Mouse (Mus musculus): ENCODE data around the gene BC034090.

The BC034090 gene

DNA sequence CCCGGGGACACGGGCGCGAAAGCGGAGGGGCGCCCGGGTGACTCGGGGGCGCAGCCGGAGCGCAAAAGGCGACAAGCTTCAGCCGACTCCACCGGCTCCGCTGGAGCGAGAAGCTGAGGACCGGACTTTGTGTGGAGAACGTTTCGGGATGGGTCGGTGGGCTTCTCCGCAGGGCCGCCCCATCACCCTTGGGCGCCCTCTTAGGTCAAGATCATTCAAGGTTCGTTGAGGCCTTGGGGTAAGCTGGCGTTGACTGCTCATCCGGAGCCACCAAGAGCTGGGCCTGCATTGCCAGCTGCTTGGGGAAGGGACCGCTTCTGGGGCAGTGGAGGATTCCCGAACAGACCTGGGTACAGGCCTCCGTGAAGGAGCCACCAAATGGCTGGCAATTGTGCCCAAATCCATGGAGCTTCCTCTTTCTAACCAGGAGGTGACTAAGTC, 547 bp upstream of the BC034090 start:
- in situ Hi-C loops (cut with MboI; ENCODE audit: low sequenced_read_pairs): no loop called here

DNA sequence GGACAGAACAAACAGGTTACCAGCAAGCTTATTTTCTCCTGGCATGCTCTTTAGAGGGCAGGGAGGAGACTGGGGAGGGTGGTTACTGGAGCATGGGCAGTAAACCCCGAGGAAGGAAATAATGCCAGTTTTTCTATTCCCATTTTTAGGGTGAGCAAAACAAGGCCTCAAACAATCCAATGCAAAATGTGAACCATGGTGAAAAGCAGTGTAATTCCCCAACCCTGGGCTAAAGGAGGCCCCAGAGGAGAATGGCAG, 1.8 kb downstream of the BC034090 start:
- in situ Hi-C loops (cut with MboI; ENCODE audit: low sequenced_read_pairs): no loop called here

DNA sequence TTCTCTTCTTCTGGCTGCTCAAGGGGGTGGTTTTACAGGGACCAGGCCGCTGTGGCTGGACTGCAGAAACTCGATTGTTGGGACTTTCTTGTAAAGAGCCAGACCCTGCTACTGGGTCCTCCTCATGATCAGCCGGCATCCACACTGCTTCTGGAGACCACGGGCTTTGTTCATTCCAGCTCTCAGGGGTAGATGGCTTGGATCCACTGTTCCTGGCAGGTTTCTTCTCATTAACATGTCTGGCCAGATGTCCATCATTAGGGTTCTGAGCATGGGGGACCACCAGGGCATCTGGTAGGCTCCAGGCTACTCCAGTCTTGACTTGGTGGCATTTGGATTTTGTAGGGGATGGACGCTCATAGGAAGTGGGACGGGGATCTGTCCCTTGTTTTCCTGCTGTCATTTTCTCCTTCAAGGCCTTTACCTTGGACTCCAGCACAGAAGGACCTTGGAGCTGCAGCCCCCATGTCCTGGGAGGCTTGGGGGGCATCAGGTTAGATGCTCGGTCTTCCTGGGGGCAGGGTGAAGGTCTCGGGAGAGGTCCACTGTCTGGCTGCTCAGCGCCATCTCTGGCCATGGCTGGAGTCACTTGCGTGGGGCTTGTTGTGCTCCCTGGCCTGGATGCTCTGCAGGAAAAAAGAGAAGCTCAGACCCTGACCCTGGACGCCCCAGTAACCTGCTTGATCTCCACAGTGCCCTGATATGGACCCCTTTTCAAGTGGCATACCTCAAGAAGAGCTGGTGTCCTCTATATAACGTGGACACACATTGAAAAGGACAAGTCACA, 2.4 kb downstream of the BC034090 start:
- in situ Hi-C loops (cut with MboI; ENCODE audit: low sequenced_read_pairs): no loop called here

DNA sequence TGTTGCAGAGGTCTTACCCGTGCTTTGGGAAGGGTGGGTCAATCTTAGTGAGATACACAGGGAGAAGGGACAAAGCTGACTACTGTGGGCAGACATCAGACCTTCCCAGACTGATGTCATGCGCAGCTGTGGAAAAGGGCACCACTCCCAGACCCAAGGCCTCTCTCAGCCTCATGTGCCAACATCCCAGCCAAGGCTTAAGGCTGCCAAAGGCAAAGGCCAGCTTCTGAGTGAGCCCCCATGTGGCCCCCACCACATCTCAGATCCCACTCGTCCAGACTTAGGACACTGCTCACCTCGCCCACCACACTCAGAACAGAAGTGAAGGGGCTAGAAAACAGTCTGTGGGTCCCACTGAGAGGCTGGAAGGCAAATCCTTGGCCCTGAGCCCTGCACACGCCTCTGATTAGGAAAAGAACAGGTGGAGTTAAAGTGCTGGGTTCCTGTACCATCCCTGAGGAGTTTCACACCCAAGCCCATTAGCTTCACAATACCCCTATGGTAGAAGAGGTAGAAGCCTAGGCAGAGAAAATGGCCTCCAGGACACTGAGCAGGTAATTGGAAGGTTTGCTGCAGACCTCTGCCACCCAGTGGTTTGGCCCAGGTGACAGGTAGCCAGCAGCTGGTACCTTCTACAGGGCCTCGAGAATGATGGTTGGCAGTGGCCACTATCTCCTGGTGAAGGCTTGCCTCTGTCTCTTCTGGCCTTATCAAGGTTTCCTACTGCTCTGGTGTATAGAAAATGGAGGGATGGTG, 4.1 kb downstream of the BC034090 start:
- in situ Hi-C loops (cut with MboI; ENCODE audit: low sequenced_read_pairs): no loop called here

DNA sequence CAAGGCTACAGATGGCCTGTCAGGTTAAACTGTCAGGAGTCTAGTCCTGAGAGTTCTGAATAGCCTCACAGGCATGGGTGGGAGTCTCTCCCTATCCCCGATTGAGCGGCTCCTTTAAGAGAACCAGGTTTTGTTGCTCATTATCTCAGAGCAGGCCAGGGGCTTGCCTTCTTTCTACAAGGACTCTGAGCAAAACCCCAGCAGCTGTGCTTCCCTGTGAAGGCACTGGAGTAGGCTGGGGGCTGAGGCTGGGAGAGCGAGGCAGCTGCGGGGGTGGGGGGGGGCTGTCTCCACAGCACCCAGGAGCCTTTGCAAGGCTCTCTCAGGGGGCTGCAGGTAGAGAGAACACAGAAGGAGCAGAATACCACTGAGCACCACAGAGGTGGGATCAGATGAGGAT, 5.1 kb downstream of the BC034090 start:
- in situ Hi-C loops (cut with MboI; ENCODE audit: low sequenced_read_pairs): no loop called here

DNA sequence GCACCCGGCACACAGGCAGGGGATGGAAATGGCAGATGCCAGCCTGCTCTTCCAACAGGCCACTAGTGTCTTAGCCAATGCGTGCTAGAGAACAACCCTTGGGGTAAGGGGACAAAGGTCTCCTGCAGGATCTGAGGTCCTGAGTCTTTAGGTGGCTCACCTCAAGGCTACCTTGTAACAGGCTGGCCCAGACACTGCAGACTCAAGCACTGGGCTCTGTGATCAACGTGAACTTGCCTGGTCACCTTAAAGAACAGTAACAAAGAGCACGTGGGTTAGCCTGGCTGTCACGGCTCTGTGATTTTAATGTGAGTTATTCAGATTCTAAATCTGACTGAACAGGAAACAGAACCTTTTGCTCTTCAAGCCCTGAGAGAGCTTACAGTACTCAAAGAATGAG, 6.1 kb downstream of the BC034090 start:
- in situ Hi-C loops (cut with MboI; ENCODE audit: low sequenced_read_pairs): no loop called here

DNA sequence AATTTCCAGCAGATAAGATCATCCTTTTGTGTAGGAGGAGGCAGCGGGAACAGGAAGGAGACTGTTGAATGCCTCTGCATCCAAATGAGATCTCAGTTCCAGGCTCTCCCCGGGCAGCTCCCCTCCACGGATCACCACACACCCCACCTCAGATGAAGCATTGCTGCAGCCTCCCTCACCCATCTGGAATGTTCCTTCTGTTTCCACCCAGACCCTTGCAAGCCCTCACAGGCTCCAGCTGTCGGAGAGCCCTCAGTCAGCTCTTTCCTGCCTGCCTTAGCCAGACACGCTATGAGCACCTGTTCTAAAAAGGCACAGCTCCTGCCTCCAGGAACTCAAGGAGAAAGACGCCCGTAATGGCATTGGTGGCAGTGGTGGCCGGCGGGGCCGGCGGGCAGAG, 6.9 kb downstream of the BC034090 start:
- in situ Hi-C loops (cut with MboI; ENCODE audit: low sequenced_read_pairs): no loop called here

DNA sequence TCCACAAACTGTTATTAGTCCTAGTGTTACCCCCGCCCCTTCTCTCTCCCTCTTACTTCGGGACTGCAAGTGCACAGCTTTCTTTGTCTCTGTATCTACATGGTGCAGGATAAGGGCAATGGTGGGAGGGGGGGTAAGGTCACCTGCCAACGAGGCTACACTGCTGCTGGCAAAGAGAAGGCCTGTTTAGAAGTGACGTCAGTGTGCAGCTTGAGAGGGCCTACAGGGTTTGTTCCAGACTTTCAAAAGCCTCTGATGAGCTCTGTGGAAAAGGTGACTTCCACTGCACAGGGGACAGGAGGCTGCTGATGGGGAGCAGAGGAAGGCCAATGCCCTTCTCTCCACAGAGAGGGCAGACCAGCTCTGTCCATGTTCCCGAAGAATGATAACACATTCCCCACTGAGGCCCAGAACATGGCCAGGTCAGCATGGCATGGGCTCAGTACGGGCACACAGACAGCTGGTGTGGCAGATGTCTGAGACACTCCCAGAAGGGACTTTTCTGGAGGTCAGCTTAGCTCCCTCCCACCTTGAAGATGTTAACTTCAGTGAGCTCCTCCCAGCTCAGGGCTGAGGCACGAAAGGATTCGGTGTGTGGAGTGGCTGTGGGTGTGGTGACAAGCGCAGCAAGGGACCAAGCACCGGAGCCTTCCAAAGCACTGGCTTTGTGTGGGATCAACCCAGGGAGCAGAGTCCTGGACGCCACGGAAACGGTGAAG, 7.8 kb downstream of the BC034090 start:
- in situ Hi-C loops (cut with MboI; ENCODE audit: low sequenced_read_pairs): no loop called here

DNA sequence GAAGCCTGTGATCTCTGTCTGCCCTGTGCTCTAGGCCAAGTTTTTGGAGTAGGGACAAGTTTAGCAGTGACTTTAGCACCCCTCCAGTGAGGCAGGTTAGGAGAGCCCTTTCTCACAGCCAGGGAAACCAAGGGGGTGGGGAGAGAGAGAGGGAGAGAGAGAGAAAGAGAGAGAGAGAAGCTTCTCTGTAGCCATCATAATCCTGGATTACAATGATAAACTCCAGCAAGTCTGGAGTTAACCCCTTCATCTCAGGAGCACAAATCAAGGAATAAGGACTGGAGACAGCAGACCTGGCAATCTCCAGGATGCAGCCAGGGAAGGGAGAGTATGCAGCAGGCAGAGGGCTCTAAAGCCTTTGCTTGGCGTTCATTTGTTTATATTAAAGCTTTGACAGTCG, 8.6 kb downstream of the BC034090 start:
- in situ Hi-C loops (cut with MboI; ENCODE audit: low sequenced_read_pairs): no loop called here

DNA sequence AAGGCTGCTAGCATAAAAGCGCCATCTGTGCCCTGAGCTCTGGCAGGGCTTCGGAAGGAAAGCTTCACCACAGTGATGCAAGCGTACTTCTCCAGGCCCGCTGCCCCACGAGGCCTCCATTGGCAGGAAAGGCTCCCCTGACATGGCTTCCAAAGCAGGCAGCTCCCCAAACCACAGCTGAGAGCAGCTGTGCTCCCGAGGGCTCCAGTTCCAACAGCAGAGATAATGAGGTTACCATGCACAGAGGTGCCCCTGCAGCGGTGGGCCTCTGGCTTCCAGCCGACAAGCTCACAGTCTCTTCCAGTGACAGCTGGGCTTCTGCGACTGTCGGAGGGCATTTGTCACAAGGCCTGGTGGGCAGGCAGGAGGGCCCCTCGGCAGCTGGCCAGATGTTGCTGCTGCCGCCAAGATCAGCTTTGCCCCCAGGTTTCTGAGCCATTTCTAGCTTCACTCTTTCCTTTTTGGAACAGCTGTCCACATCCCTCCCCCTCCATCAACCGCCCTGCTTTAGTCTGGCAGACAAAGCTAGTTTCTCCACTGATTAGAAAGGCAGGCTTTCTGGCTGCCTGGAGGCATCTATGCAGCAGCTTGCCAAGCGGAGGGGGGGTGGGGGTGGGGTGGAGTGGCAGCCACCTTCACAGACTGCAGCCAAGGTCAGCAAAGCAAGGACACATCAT, 10.2 kb downstream of the BC034090 start:
- in situ Hi-C loops (cut with MboI; ENCODE audit: low sequenced_read_pairs): no loop called here

DNA sequence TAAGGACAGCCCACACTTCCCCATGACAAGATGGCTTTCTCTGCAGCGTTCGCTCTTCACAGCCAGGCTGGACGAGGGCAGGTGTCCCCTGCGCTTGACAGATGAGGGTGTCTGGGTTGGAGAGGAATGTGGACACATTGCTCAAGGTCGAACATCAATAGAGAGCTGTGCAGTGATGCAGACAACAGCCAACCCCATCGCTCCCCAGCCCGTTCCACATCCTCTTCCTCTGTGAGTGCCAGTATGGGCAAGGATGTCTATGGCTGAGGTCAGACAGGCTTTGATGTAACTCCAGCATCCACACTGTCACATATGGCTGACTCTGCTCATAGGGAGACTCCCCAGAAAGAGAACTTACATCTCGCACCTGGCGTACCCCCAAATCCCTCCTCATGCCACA, 10.9 kb downstream of the BC034090 start:
- in situ Hi-C loops (cut with MboI; ENCODE audit: low sequenced_read_pairs): no loop called here

DNA sequence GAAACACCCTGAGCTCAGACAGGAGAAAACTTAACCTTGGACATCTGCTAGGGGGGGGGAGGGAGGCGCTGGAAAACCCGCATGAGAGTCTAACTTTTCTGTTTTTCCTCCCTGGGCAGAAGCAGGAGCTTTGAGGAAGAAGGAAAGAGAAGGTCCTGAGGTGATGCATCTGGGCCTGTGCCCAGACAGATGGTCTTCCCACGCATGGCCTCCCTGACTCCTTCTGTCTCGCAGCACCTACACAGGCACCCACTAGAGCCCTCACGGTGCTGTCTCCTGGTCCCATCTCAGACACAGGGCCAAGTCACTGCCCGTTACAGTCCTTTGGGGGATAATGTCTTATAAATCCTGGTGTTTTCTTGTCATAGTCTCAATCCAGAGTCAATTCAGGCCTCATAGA, 11.5 kb downstream of the BC034090 start:
- in situ Hi-C loops (cut with MboI; ENCODE audit: low sequenced_read_pairs): no loop called here

DNA sequence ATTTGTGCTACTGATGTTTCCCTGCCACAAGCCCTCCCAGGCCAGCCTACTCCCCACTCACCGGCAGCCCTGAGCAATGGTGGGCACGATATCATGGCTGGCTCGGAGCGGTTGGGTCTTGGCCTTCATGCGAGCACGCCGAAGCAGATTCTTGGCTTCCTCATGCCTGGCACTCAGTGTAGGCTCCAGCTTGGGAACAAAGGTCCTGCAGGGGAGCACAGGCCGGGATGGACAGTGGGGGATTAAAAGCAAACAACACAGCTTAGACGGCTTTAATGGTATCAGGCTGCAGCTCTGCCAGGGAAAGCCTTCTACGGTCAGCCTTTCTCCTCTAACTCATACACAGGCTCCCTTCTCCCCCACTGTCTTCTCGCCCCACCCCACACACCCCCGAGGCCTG, 11.9 kb downstream of the BC034090 start:
- in situ Hi-C loops (cut with MboI; ENCODE audit: low sequenced_read_pairs): no loop called here

DNA sequence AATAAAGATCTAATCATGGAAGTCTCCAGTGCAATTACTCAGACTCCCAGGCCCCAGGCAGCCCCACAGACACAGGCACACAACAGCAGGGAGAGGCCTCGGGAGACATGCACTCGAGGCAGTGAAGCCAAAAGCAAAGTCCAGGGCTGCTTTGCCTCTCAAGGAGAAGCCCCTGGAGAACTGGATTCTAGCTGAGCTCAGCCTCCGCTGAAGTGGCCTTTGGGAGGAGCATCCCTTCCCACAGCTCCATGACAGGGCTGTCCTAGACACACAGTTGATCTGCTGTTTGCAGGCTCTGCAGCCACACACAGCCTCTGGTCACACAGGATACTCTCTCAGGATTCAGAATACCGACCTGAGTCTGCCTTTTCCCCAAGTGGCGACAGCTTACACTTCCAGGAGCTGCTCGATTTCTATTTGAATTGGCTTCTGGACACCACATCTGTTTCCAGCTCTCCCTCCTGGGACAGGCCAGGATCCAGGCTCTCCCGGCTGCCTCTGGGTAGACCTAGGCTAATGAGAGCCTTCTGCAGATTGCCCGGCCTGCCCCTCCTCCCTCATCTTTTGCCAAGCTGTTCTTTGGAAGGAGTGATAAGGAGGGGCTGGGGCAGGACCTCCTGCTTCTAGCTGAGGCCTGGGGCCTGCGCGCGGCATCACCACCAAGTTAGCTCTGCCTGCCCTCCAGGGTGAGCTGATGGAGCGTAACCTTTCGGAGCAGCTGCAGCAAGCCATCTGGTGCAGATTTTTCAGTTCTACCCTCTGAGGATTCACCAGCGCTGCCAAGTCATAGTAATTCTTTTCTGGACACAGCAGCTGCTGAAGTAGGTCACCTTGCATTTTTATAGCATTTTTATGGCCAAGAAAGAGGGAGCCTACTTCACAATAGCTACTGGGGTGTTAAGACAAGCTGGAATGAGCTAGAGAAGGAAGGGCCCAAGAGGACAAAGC, 14.5 kb downstream of the BC034090 start:
- in situ Hi-C loops (cut with MboI; ENCODE audit: low sequenced_read_pairs): loop anchor here (10.0 kb wide), 1 partner anchor 445 kb away; no protein-coding TSS in a partner anchor

DNA sequence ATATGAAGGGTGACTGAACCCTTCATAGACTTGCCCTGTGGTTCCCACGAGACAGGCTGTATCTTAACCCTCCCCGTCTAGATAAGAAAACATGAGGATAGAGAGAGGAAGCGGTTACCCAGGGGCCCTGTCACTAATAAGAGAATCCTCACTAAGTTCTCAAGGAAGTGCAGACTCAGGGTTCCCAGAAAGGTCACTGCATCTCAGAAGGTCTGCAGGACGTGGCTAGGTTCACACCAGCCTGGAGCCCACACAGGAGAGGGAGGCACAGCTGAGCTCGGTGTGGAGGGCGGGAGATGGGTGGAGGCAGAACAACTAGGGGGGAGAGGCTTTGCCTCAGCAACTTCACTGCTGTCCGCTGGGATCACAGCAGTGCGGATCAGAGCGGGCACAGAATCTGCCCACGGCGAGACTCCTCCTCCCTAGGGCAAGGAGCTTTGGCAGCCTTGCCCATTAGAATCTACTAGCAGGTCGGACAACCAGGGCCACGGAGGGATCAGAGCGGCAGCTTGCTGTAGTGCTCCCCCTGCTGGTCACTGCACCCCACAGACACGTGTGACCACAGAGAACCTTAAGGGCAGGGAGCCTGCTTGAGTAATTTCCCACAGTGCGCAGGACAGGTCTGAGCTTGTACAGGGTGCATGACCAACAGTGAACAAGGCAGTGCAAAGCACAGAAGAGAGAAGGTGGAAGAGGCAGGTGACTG, 20.2 kb downstream of the BC034090 start:
- in situ Hi-C loops (cut with MboI; ENCODE audit: low sequenced_read_pairs): loop anchor here (10.0 kb wide), 1 partner anchor 439 kb away; no protein-coding TSS in a partner anchor

DNA sequence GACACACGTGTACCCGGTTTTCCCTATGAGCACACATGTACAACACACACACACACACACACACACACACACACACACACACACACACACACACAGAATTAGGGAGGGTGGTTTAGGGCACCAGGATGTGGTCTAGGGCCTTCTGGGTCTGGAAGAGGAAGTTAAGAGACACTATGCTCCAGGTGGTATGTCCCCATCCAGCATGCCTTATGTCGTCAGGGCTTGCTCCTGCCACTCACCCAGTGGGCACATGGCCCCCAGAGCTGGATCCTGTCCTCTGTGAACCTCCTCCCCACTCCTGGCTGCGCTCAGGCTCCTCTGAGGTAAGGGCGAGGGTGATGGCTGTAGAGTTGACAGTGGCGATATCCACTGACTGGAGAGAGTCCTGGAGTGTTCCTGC, 21.2 kb downstream of the BC034090 start:
- in situ Hi-C loops (cut with MboI; ENCODE audit: low sequenced_read_pairs): loop anchor here (10.0 kb wide), 1 partner anchor 438 kb away; no protein-coding TSS in a partner anchor

DNA sequence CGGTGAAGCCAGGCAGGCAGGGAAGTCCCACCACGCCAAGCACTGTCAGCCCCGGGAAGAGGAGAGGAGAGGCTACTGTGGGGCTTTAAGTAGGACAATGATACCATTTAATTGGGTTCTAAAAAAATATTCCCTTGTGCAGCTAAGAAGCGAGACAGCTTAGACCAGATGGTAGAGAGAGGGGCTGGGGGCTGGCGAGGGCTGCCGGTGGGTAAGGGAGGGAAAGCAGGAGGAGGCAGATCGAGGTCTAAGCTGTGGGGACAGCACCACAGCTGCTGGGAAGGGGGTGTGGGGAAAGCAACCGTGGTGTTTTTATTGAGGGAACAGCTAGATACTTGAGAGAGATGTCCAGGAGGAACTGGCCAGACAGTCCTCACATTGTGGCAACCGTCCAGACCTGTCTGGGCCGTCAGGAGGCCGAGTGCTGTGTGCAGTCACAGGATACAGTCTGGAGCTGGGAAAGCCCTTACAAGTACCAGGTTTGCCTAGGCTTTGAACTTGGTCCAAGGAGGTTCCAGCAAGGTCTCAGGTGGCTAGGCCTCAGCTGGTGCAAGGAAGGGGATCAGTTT, 22.1 kb downstream of the BC034090 start:
- in situ Hi-C loops (cut with MboI; ENCODE audit: low sequenced_read_pairs): loop anchor here (10.0 kb wide), 1 partner anchor 437 kb away; no protein-coding TSS in a partner anchor

DNA sequence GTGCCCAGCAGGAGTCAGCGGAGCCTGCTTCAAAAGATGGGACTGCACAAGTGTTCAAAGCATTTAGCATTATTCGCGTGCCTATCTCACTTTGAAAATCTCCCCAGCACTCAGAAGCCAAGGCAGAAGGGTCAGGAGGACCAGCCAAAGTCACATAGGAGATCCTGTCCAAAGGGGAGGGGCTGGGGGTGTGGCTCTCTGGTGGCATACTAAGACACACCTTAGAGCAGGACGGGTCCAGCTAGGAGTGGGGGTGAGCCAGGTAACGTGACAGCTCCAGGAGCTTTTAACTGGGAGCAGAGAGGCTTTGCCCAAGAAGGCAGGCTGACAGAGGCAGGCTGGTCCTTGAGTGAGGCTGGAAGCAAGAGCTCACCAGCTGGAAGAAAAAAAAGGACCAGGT, 25.3 kb downstream of the BC034090 start:
- in situ Hi-C loops (cut with MboI; ENCODE audit: low sequenced_read_pairs): loop anchor here (5.0 kb wide), 1 partner anchor 192 kb away; no protein-coding TSS in a partner anchor
